Mouse (Mus musculus): ENCODE measurements at regions not wholly inside any gene's neighbourhood (a gene's known extent, or its start where the extent isn't known, plus 50 kb on each side); places are given as distances from the start of the nearest gene placed in this dataset.

GRCm38 (mm10) chr8:6813816-6814215 is 1708.7 kb upstream of the Slc10a2 start:
- no peak for DNase-seq

GRCm38 (mm10) chr8:6807116-6807515 is 1702.0 kb upstream of the Slc10a2 start:
- no peak for DNase-seq

DNA sequence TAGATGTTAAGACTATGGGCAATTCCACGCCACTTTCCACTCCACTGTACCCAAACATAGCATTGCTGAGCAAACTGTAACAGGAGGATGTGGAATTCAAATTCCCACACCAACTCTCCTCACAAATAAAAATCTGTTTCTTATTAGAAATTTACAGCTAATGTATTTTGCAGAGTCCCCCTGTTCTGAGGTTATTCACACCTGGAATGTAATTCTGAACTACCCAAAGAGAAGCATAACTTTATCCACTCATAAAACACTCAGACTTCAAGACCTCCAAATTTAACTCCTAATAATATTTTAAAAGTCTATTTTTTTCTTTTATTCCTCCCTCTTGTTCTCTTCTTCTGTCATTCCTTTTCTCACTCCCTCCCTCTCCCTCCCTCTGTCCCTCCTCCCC is 1698.0 kb upstream of the Slc10a2 start:
- no peak for DNase-seq

DNA sequence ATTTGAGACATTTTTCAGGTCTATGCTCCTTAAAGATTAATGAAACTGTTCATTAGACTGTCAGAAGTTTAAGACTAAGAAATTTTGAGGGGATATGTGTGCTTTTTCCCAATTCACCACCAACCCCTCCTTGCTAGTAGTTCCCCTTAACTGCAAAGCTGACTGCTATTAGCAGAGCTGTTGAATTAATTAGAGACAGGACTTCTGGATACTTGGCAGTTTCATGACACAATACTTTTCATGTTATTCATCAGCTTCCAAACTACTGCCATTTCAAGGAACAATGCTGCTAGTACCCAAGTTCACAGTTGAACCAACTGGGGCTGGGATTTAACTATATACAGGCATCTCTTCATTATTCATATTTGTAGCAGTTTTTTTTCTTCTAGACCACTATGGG is 1695.9 kb upstream of the Slc10a2 start:
- DNase-seq, result no peak

DNA sequence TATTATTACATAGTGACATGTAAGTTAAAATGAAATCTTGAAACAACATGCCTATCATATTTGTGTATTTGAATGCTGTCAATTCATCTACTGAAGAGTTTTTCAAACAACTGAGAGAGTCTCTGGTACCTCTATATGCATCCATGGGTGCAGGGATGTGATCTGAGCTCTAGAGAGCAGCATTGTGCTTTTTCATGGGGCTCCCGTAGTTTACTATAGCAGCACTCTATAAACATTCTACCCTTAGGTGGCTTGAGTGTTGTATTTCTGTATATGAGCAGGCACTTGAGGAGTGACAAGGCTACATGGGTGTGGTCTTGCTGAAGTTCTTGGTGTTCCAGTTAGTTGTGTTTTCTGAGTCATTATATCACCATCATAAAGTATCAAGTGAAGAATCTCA is 1683.9 kb upstream of the Slc10a2 start:
- DNase-seq, result no peak

DNA sequence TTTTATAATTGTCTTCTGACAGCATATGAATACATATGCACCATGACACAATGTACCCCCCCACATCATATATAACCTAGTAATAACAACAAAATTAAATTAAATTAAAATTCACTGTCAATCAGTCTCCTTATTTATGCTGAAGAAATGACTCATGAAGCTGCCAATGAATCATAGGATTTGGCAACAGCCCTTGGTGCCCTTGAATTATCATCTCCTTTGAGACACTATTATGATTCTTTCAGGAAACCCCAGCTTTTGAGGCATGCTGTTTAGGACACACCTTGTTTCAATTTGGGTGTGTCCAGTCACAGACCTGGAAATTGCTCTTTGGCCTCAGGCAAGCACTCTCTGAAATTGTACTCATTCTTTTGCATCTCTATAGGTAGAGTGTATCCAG is 1675.8 kb upstream of the Slc10a2 start:
- no peak for DNase-seq

- no peak for DNase-seq
Observed at GRCm38 (mm10) chr8:6775103-6775502, 1670.0 kb upstream of the Slc10a2 start.

GRCm38 (mm10) chr8:6729571-6729970 is 1624.4 kb upstream of the Slc10a2 start:
- no peak for DNase-seq

DNA sequence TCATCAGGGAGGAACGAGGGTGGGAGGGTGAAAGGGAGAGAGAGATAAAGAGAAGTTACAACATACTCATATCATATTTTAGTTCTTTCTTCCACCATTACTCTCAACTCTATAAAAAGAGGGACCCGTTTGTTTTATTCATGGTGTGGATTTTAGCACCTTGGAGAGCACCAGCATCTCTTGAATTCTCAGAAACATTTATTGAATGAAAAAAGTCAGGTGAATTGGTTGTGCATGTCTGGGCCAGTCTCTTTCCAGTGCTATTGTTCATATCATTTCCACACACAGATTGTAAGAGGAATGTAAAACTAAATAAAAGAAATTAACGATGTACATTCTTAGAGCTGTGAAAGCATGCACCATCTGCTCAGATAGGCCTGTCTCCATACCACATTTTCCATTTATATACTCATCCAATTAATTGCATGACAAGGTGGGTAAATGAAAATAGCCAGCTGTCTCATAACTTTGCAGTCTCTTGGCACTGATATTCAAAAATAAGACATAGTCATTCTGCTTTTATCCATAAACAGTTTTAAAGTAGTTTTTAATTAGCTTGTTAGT is 1603.8 kb upstream of the Slc10a2 start:
- DNase-seq, result no peak

- no peak for DNase-seq
Observed at GRCm38 (mm10) chr8:6688595-6688994, 1583.4 kb upstream of the Slc10a2 start.

- no peak for DNase-seq
Observed at GRCm38 (mm10) chr8:6658860-6659259, 1553.7 kb upstream of the Slc10a2 start.

DNA sequence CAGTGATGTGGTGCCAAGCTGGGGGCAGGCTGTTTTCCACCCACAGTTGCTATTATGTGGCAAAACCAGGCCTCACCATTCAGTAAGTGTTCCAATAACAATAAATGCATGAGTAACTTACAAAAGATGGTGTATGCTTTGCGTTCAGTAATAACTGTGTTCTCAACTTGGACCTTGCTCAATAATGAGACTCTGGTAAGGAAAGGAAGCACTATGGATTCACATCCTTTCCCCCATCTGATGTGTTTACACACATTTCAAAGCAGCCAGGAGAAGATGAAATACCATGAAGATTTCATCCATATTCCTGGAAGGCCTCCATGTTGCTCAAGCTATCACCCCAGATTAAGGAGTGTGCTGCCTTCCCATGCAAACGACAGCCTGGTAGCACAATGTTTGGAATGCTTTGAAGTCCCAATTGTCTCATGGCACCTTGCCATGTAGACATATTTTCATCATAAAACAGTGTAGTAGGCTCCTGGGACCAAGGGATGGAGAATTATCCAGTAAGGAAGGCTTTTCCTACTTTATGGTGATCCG is 1552.4 kb upstream of the Slc10a2 start:
- no peak for DNase-seq

GRCm38 (mm10) chr8:6652180-6652579 is 1547.0 kb upstream of the Slc10a2 start:
- DNase-seq, result no peak

DNA sequence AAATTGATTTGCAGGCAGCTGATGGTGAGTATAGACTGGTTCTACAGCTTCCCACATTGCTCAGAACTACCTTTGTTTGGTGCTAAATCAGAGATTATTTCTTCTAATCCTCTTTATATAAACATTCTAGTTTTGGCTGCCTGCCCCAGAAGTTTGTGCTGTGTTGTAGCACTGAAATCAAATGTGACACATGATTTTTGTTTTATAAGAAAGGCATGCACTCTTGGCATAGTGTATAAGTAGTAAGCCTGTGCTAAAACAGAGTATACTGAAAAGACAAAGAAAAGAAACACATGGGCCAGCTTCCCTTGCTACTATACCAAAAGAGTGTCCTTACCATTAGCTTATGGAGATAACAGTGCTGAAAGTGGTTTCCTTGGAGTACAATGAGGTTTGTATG is 1542.9 kb upstream of the Slc10a2 start:
- DNase-seq, result no peak

GRCm38 (mm10) chr8:6645287-6645957 is 1540.3 kb upstream of the Slc10a2 start:
- DNase-seq, result no peak

- DNase-seq, result no peak
Observed at GRCm38 (mm10) chr8:6644396-6644795, 1539.2 kb upstream of the Slc10a2 start.

DNA sequence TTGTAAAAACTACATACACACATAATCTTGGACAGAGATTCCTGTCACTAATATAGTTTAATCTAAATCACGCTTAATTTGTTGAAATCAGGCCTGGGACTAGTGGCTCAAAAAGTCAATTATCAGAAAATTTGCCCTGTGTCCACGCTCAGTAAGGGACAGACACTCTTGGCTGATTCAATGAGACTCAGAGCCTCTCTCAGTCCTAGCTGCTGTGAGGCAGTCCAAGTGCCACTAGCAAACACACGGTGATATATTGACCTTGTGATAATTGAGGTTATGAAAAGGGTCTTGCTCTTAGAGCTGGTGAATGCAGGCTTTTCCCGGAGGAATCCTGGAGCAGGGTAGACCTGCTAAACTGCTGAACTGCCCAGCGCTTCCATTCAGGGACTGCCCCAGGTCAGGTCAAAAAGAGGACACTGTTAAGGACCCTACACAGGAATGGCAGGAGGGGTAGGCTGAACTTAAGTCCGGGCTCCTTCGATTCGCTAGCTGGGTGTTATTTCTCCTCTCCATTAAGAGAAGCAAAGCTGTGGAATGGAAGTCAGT is 1521.9 kb upstream of the Slc10a2 start:
- no peak for DNase-seq

GRCm38 (mm10) chr8:6608891-6609290 is 1503.7 kb upstream of the Slc10a2 start:
- no peak for DNase-seq

DNA sequence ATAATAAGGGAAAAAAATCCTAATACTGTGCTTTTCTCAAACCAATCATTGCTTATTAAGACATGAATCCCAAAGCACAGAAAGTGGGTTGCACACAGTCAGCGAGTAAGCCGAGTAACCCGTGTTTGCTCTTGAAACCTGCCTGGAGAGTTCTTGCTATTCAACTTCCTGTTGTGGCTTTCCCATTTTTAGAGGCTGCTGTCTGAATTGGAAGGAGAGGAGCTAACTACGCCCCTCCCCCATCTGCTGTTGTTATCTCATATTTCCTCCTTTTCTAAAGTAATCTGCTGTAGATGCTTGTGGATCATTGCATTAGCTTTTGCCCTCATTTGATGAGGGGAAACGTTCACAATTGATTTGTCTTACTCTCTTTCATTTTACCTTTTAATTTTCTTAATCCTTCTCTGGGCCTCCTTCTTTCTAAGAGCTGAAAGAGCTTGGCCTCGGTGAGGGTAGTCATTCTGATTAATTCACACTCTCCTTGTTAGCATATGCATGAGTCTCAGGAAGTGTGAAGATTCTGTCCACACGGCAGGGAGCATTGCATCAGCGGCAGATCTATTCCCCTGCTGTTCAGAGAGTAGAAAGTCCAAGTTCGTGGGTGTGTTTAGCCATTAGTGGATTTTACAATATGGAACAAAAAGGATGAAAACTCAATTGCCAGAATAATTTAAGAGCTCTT is 1501.8 kb upstream of the Slc10a2 start:
- no peak for DNase-seq

DNA sequence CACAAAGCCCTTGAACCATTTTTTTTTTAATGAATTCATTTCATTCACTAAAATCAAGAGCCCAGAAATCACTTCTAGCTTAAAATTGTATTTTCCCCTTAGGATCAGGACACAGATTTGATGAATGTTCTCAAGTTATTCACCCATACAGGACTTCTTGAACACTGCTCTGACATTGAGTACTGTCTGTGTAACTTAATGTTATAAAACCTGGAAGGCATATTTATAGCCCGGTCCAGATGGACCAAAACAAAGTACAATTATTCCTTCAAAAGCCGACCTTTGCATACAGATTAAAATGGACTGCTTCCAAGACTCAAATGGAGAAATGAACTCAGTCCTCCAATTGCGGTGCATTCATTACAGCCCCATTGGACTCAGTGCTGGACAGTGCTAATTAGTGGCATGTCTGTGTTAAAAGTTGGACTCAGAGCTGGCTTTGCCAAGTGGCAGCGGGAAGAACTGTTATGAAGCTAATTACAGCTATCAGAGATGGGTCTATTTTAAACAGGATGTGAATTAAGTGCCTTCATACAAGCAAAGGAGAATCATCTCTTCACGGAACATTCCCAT is 1499.2 kb upstream of the Slc10a2 start:
- DNase-seq, result no peak

- DNase-seq, result no peak
Observed at GRCm38 (mm10) chr8:6590146-6590545, 1485.0 kb upstream of the Slc10a2 start.

- no peak for DNase-seq
Observed at GRCm38 (mm10) chr8:6583337-6584096, 1478.4 kb upstream of the Slc10a2 start.

DNA sequence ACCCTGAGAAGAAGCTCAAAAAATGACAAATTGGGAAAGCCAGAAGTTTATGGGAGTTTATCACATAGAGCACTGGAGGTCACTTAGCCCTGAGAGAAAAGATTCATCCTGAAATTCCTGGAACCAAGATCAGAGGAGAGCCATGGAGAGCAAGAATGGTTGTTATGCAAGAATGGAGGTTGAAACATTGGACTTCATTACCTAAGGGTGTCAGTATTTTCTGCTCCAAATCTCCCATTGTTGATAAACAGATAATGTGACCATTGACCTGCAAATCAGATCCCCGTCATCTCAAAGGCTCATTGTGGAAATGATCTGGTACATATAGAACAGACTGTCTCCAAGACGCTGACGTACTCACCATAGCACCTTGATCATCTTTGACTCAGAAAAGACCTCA is 1477.6 kb upstream of the Slc10a2 start:
- no peak for DNase-seq
